Mouse (Mus musculus) liver, embryonic 11.5 days (tissue): ENCODE results near the gene Zfp988. TPM values are rescaled to one million over a fixed set of nuclear protein-coding genes. Genes with fewer than 3 reads are reported as not detected.
A peak's percentile ranks its signal among the peaks of the same experiment; 100 is the strongest.
"Not testable (repeated sequence)": the region's sequence is repeated elsewhere in the genome, so short reads cannot be mapped to it uniquely, and the experiment has no call there.

Experiments used
- ATAC-seq: fragments of 200-750 bp; cut with Nextera tagmentation; replicated peaks from 2 replicates; pipeline ENCODE4 v1.8.0; 2017; ENCODE audit warnings: moderate number of reproducible peaks, mild to moderate bottlenecking, moderate TSS enrichment, moderate library complexity; ENCODE audit not compliant: low FRiP score
- DNase-seq: peaks from one replicate; pipeline ENCODE4 v3.0.0-alpha.2; 2017; ENCODE audit warnings: low spot score
- H3K27ac ChIP-seq: fragments of 300-500 bp; sonication (generic); 2 replicates; pipeline ENCODE4 v1.5.1; 2014; ENCODE audit warnings: mild to moderate bottlenecking, low read depth, low read length, control low read depth
- H3K27me3 ChIP-seq: fragments of 300-500 bp; sonication (generic); replicated peaks from 2 replicates; pipeline ENCODE4 v1.6.1; 2014; ENCODE audit warnings: low read length, mixed read lengths; ENCODE audit not compliant: control insufficient read depth, insufficient read depth
- H3K36me3 ChIP-seq: fragments of 300-500 bp; sonication (generic); 2 replicates; pipeline ENCODE4 v1.6.1; 2014; ENCODE audit warnings: mild to moderate bottlenecking, low read length, moderate library complexity, mixed read lengths; ENCODE audit not compliant: control insufficient read depth, insufficient read depth
- H3K4me1 ChIP-seq: fragments of 300-500 bp; sonication (generic); replicated peaks from 2 replicates; pipeline ENCODE4 v1.6.1; 2014; ENCODE audit warnings: low read length, mixed read lengths; ENCODE audit not compliant: control insufficient read depth, insufficient read depth
- H3K4me2 ChIP-seq: fragments of 300-500 bp; sonication (generic); 2 replicates; pipeline ENCODE4 v1.6.1; 2014; ENCODE audit warnings: mild to moderate bottlenecking, control low read depth, moderate library complexity
- H3K4me3 ChIP-seq: fragments of 300-500 bp; sonication (generic); 2 replicates; pipeline ENCODE4 v1.5.1; 2014; ENCODE audit warnings: low read depth, low read length, control low read depth
- H3K9ac ChIP-seq: fragments of 300-500 bp; sonication (generic); 2 replicates; pipeline ENCODE4 v1.6.1; 2014; ENCODE audit warnings: low read depth, low read length, control low read depth
- H3K9me3 ChIP-seq: fragments of 300-500 bp; sonication (generic); 2 replicates; pipeline ENCODE4 v1.6.1; 2016; ENCODE audit warnings: low read length, inconsistent platforms, mixed read lengths; ENCODE audit not compliant: control insufficient read depth
- WGBS: fragments of 180-500 bp; shearing (Covaris S2); extraction: QIAGEN DNeasy Blood & Tissue Kit; methylation state at CpG from one replicate; pipeline ENCODE4 v1.1.7; 2014; 5-methylcytosine and 5-hydroxymethylcytosine counted together
- polyA plus RNA-seq: library from polyadenylated mRNA; unstranded; fragments of >200 nt; fragmentation: Nextera tagmentation; extraction: Ambion mirVana; gene quantifications from 2 replicates; pipeline ENCODE4 v1.2.1, GENCODE M21; 2014

Gene Zfp988
- polyA plus RNA-seq, 1 experiment from 2014 or later, result 0.34 TPM

DNA sequence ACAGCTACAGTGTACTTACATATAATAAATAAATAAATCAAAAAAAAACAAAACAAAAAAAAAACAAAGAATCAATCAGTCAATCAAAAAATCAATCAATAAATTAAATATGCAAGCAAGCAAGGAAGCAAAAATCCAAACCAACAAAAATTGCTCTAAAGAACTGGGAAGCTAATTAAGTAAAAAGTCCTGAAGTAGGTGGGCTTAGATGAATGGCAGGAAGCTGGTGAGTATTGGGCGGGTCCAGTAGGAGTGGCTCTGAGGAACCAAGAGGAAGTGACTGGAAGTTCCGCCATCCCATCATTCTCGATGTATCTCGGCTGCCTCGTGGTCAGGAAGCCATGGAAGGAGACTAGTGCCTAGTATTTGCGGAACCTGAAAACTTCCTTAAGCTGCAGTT is 55.5 kb downstream of the Zfp988 start, which contains the start of gene Zfp978:
Gene Zfp978, plus strand, starts transcription at position 301 of the 400 bp plus-strand sequence.
- H3K4me3 ChIP-seq, H3K9me3 ChIP-seq, DNase-seq, H3K36me3 ChIP-seq, H3K27me3 ChIP-seq, H3K4me2 ChIP-seq, ATAC-seq, H3K9ac ChIP-seq, H3K27ac ChIP-seq, H3K4me1 ChIP-seq: not testable (repeated sequence)
- WGBS, result no CpG with 5 or more reads among the region's 6 CpGs

- not testable (repeated sequence) for H3K4me1 ChIP-seq, H3K27ac ChIP-seq, H3K27me3 ChIP-seq, H3K36me3 ChIP-seq, DNase-seq, H3K9me3 ChIP-seq, H3K4me3 ChIP-seq, ATAC-seq, H3K9ac ChIP-seq, H3K4me2 ChIP-seq
- WGBS, result no CpG with 5 or more reads among the region's 1 CpGs
These were observed 56.4 kb downstream of the Zfp988 start for GRCm38 (mm10) chr4:147361872-147362271.

DNA sequence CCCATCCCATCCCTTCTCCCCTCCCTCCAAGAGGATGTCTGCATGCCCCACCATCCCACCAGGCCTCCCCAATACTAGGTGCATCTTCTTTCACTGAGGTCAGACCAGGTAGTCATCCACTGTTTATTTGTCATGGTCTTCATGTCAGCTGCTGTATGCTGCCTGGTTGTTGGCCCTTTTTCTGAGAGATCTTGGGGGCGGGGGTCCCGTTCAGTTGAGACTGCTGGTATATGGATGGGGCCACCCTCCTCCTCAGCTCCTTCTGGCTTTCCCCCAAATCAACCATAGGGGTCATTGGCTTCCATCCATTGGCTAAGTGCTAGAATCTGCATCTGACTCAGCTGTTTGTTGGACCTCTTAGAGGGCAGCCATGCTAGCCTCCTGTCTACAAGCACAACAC is 64.1 kb downstream of the Zfp988 start:
- no CpG with 5 or more reads among the region's 2 CpGs for WGBS
- not testable (repeated sequence) for H3K9me3 ChIP-seq, H3K4me2 ChIP-seq, H3K4me1 ChIP-seq, H3K27me3 ChIP-seq, H3K4me3 ChIP-seq, DNase-seq, H3K36me3 ChIP-seq, H3K27ac ChIP-seq, H3K9ac ChIP-seq
- ATAC-seq, result peak; percentile 79; the same call in 1 of the 2 replicates

DNA sequence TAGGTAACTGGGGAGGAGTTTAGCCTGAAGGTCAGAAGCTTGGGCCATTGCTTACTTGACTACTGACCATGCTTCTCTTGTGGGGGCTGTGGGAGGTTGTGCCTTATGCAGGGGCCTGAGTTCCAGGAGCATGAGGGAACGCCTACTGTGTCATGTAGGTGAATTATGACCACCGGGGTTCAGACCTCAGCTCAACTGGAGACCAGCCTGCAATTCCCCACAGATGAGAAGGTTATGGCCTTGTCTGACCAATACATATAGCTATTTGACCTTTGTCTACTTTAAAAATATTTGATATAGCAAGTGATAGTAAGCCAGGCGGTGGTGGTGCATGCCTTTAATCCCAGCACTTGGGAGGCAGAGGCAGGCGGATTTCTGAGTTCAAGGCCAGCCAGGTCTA is 77.7 kb downstream of the Zfp988 start:
- 88% methylated on average over 2 of the region's 4 CpGs for WGBS

More for the DNA sequence above, 77.7 kb downstream of the Zfp988 start:
- H3K27me3 ChIP-seq, DNase-seq, ATAC-seq, H3K4me2 ChIP-seq, H3K4me1 ChIP-seq, H3K9me3 ChIP-seq, H3K36me3 ChIP-seq, H3K4me3 ChIP-seq, H3K27ac ChIP-seq, H3K9ac ChIP-seq: not testable (repeated sequence)

Other genes with a start within 250 kb of the Zfp988 start
- gene Zfp991, start 173.6 kb upstream of the Zfp988 start, polyA plus RNA-seq, result 15.8 and 16.1 TPM in 2 replicates
- gene Zfp978, start 55.6 kb downstream of the Zfp988 start, polyA plus RNA-seq, result 0.37 and 0.55 TPM in 2 replicates
- gene Zfp982, start 186.7 kb downstream of the Zfp988 start, polyA plus RNA-seq, result 8.8 and 9.0 TPM in 2 replicates
- 0.21 TPM in 2 replicates for gene Gm16503, start 234.5 kb downstream of the Zfp988 start, polyA plus RNA-seq
- 0.38 and 0.47 TPM in 2 replicates for gene Zfp985, start 247.6 kb downstream of the Zfp988 start, polyA plus RNA-seq